Mouse (Mus musculus) ES-Bruce4 (cell line): ENCODE measurements around the gene Ctrc. TPM values are rescaled to one million over a fixed set of nuclear protein-coding genes. Genes with fewer than 3 reads are reported as not detected.
A peak's percentile ranks its signal among the peaks of the same experiment; 100 is the strongest.

Experiments
- H3K27ac ChIP-seq: 2 replicates; pipeline ENCODE4 v1.5.1; 2012; ENCODE audit warnings: low read length, inconsistent platforms; ENCODE audit not compliant: insufficient read depth
- H3K27me3 ChIP-seq: 2 replicates; pipeline ENCODE4 v1.6.1; 2012; ENCODE audit warnings: mild to moderate bottlenecking, low read length, inconsistent platforms; ENCODE audit not compliant: control insufficient read depth, poor library complexity, insufficient read depth, severe bottlenecking
- H3K36me3 ChIP-seq: 2 replicates; pipeline ENCODE4 v1.6.1; 2012; ENCODE audit warnings: inconsistent platforms, mild to moderate bottlenecking, low read length, moderate library complexity; ENCODE audit not compliant: control insufficient read depth, poor library complexity, insufficient read depth, severe bottlenecking
- H3K4me1 ChIP-seq: one replicate; pipeline ENCODE4 v1.8.1; 2011; ENCODE audit warnings: low read length; ENCODE audit not compliant: control insufficient read depth, insufficient read depth
- H3K4me3 ChIP-seq: 2 replicates; pipeline ENCODE4 v1.5.1; 2011; ENCODE audit warnings: low read depth, mild to moderate bottlenecking, low read length
- H3K9ac ChIP-seq: 2 replicates; pipeline ENCODE4 v1.6.1; 2012; ENCODE audit warnings: low read depth, mild to moderate bottlenecking, inconsistent platforms; ENCODE audit not compliant: poor library complexity, severe bottlenecking
- H3K9me3 ChIP-seq: replicated peaks from 2 replicates; pipeline ENCODE4 v1.6.1; 2012; ENCODE audit warnings: mild to moderate bottlenecking, low read length, inconsistent platforms; ENCODE audit not compliant: control insufficient read depth, poor library complexity, insufficient read depth, severe bottlenecking
- CTCF ChIP-seq: IDR thresholded peaks from one replicate; pipeline ENCODE4 v1.8.1; 2011; ENCODE audit warnings: low read depth, low read length
- EP300 ChIP-seq: IDR thresholded peaks from 2 replicates; pipeline ENCODE4 v1.6.1; 2011; ENCODE audit warnings: low read depth, low read length; ENCODE audit not compliant: insufficient read depth
- POLR2A ChIP-seq: IDR thresholded peaks from one replicate; pipeline ENCODE4 v1.8.1; 2011; ENCODE audit warnings: low read length; ENCODE audit not compliant: insufficient read depth
- polyA plus RNA-seq: library from polyadenylated mRNA; stranded (reverse); fragments of >200 nt; gene quantifications from 2 replicates; pipeline ENCODE4 v1.2.4, GENCODE M21; 2011; ENCODE audit warnings: low read depth; ENCODE audit not compliant: missing spikeins, insufficient read depth, insufficient read length

The Ctrc gene
- polyA plus RNA-seq, 1 experiment, result not detected

GRCm38 (mm10) chr4:141811375-141811774, 34.8 kb downstream of the Ctrc start:
- no peak for TF ChIP-seq CTCF
- TF ChIP-seq EP300, result no peak
- TF ChIP-seq POLR2A, result no peak
- H3K27me3 ChIP-seq, result no peaks in the 10 kb centered on the region
- no peaks in the 10 kb centered on the region for H3K9me3 ChIP-seq
- no peak overlapping the region for H3K9ac ChIP-seq
- H3K4me3 ChIP-seq, result no peak overlapping the region
- no peak overlapping the region for H3K27ac ChIP-seq
- no peaks in the 10 kb centered on the region for H3K4me1 ChIP-seq
- no peaks in the 10 kb centered on the region for H3K36me3 ChIP-seq

GRCm38 (mm10) chr4:141810975-141811374, 35.2 kb downstream of the Ctrc start:
- H3K9me3 ChIP-seq, result no peaks in the 10 kb centered on the region
- H3K4me1 ChIP-seq, result no peaks in the 10 kb centered on the region
- H3K36me3 ChIP-seq, result no peaks in the 10 kb centered on the region
- no peak overlapping the region for H3K4me3 ChIP-seq
- no peak overlapping the region for H3K9ac ChIP-seq
- no peak overlapping the region for H3K27ac ChIP-seq
- H3K27me3 ChIP-seq, result no peaks in the 10 kb centered on the region
- TF ChIP-seq POLR2A (no peak), EP300 (no peak), CTCF (no peak)

- Histone ChIP-seq H3K36me3 (no peaks in the 10 kb centered on the region), H3K27ac (no peak overlapping the region)
Observed at GRCm38 (mm10) chr4:141809850-141810464, 36.2 kb downstream of the Ctrc start.

GRCm38 (mm10) chr4:141805886-141806285, 40.3 kb downstream of the Ctrc start:
- no peaks in the 10 kb centered on the region for H3K4me1 ChIP-seq
- no peaks in the 10 kb centered on the region for H3K36me3 ChIP-seq
- TF ChIP-seq EP300 (no peak), CTCF (no peak), POLR2A (no peak)

More at GRCm38 (mm10) chr4:141809850-141810464, 36.2 kb downstream of the Ctrc start:
- Histone ChIP-seq H3K4me3 (no peak overlapping the region), H3K9ac (no peak overlapping the region), H3K9me3 (no peaks in the 10 kb centered on the region), H3K4me1 (no peaks in the 10 kb centered on the region), H3K27me3 (no peaks in the 10 kb centered on the region)
- TF ChIP-seq EP300 (no peak), CTCF (peak; percentile 79)

GRCm38 (mm10) chr4:141804105-141804504, 42.1 kb downstream of the Ctrc start:
- Histone ChIP-seq H3K4me1 (no peaks in the 10 kb centered on the region), H3K4me3 (no peak overlapping the region), H3K9ac (no peak overlapping the region), H3K36me3 (no peaks in the 10 kb centered on the region), H3K27me3 (no peaks in the 10 kb centered on the region), H3K9me3 (no peaks in the 10 kb centered on the region), H3K27ac (no peak overlapping the region)
- no peak for TF ChIP-seq CTCF
- no peak for TF ChIP-seq EP300
- no peak for TF ChIP-seq POLR2A

More at GRCm38 (mm10) chr4:141805886-141806285, 40.3 kb downstream of the Ctrc start:
- H3K9me3 ChIP-seq, result no peaks in the 10 kb centered on the region
- H3K27ac ChIP-seq, result no peak overlapping the region
- no peak overlapping the region for H3K4me3 ChIP-seq
- no peaks in the 10 kb centered on the region for H3K27me3 ChIP-seq
- H3K9ac ChIP-seq, result no peak overlapping the region

GRCm38 (mm10) chr4:141797545-141797944, 48.6 kb downstream of the Ctrc start:
- Histone ChIP-seq H3K9me3 (no peaks in the 10 kb centered on the region), H3K27me3 (no peaks in the 10 kb centered on the region), H3K36me3 (no peaks in the 10 kb centered on the region), H3K27ac (no peak overlapping the region), H3K4me3 (no peak overlapping the region), H3K4me1 (no peaks in the 10 kb centered on the region), H3K9ac (no peak overlapping the region)
- TF ChIP-seq POLR2A, result no peak
- TF ChIP-seq EP300, result no peak
- TF ChIP-seq CTCF, result no peak
